Comparison of ENCODE assay signal across 1 mouse cellular context in the genomic region with DNA sequence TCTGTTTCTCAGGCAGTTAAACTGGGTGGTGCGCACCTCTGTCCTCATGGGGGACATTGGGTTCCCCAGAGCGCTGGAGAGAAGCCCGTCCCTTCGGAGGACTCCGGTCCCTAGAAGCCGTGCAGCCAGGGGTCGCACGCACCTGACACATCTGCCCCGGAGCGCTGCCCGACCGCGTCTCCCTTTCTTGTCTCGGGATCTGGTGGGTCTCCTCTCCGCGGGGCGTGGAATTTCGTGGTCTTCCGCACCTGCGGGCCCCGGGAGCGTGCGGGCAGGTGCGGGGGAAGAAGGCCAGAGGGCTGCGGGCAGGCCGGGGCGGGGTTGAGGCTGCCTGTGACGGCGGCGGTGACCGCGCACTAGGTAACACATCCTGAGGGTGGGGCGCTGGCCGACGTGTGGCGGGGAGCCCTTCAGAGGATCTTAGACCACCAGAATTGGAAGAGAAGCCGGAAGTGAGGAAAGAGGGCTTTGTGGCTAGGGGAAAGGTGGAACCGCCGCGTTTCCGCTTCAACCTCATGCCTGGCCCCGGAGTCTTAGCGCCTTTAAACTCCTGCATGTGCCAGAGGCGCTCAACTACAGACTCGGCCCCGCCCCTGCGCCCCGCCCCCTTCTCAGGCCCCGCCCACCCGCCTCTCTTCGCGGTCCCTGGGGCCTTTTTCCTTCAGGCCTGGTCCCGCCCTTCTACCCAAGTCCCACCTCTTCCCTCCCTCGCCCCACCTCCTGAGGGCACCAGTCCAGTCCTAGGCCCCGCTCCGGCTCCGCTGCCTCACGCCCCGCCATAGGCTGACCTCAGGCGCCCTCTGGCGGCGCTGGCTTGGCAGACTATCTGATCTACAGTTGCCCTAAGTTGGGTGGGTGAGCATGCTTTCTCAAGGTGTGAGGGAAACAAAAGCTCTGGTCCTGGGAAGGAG.
A peak's percentile ranks its signal among the peaks of the same experiment; 100 is the strongest.
TF ChIP-seq lines count a peak whose summit lies in the region.

A gene (minus strand): TSS at position 332 of the 911 bp plus-strand sequence.

TF ChIP-seq in MEL, 35 proteins besides CTCF, POLR2A, EP300 and RAD21 (continued from another document):
- TF ChIP-seq NELFE (IDR thresholded peaks at IDR 0.05; ENCODE audit: low read depth, low read length) (peak; percentile 56; the same call in 1 of the 2 replicates), BHLHE40 (IDR thresholded peaks at IDR 0.05; ENCODE audit: borderline replicate concordance, low read depth, low read length) (peak; percentile 15; the same call in 1 of the 2 replicates), MAZ (IDR thresholded peaks at IDR 0.05; ENCODE audit: low read depth, low read length) (peak; percentile 93), ZMIZ1 (IDR thresholded peaks at IDR 0.05; ENCODE audit: low read depth, low read length) (0 out of 2 replicates have a peak, but pooled peaks have one; percentile 47), NRF1 (IDR thresholded peaks at IDR 0.05; ENCODE audit: insufficient read depth, low read depth, low read length, poor library complexity, severe bottlenecking) (no peak), SIN3A (IDR thresholded peaks at IDR 0.05; ENCODE audit: low read length) (peak; percentile 30; the same call in 1 of the 2 replicates), MAX (IDR thresholded peaks at IDR 0.05; ENCODE audit: low read length) (peak; percentile 96), GABPA (IDR thresholded peaks at IDR 0.05; ENCODE audit: low read depth, low read length) (no peak), USF2 (IDR thresholded peaks at IDR 0.05; ENCODE audit: borderline replicate concordance in 1 of 2, insufficient read depth in 1 of 2, low read depth in 1 of 2, low read length in 2 of 2) (no peak), ELF1 (IDR thresholded peaks at IDR 0.05; ENCODE audit: low read depth, low read length) (0 out of 2 replicates have a peak, but pooled peaks have one; percentile 20), USF1 (IDR thresholded peaks at IDR 0.05; ENCODE audit: low read depth, low read length) (no peak), MYC (IDR thresholded peaks at IDR 0.05; ENCODE audit: low read depth, low read length) (no peak), HCFC1 (IDR thresholded peaks at IDR 0.05; ENCODE audit: low read depth, low read length) (peak; percentile 62), ETS1 (IDR thresholded peaks at IDR 0.05; ENCODE audit: low read depth, low read length) (no peak)
